Mouse (Mus musculus) thymus, adult 2 months (tissue): ENCODE results near the gene Cdca3. TPM values are rescaled to one million over a fixed set of nuclear protein-coding genes. Genes with fewer than 3 reads are reported as not detected.

ENCODE experiments used
- DNase-seq: peaks from one replicate; pipeline ENCODE4 v3.0.0; 2021
- H3K27ac ChIP-seq: fragments of 200-500 bp; 2 replicates; pipeline ENCODE4 v1.5.1; 2012; ENCODE audit warnings: low read length, control low read depth; ENCODE audit not compliant: control insufficient read depth, insufficient read depth
- H3K27me3 ChIP-seq: fragments of 200-500 bp; 2 replicates; pipeline ENCODE4 v1.6.1; 2012; ENCODE audit warnings: mild to moderate bottlenecking, low read length, moderate library complexity, mixed read lengths; ENCODE audit not compliant: control insufficient read depth, insufficient read depth
- H3K36me3 ChIP-seq: fragments of 200-500 bp; 2 replicates; pipeline ENCODE4 v1.6.1; 2012; ENCODE audit warnings: mild to moderate bottlenecking, low read length, moderate library complexity; ENCODE audit not compliant: control insufficient read depth, insufficient read depth
- H3K4me1 ChIP-seq: fragments of 200-500 bp; replicated peaks from 2 replicates; pipeline ENCODE4 v1.6.1; 2012; ENCODE audit warnings: low read length; ENCODE audit not compliant: control insufficient read depth, insufficient read depth
- H3K4me3 ChIP-seq: fragments of 200-500 bp; 2 replicates; pipeline ENCODE4 v1.5.1; 2012; ENCODE audit warnings: mild to moderate bottlenecking, low read length, control low read depth, moderate library complexity; ENCODE audit not compliant: control insufficient read depth, insufficient read depth
- CTCF ChIP-seq: fragments of 200-500 bp; IDR thresholded peaks from 2 replicates; pipeline ENCODE4 v1.5.1; 2012; ENCODE audit warnings: mild to moderate bottlenecking, control low read depth, low read length, moderate library complexity, borderline replicate concordance; ENCODE audit not compliant: control insufficient read depth, poor library complexity, insufficient read depth; ENCODE audit errors: extremely low read depth
- POLR2A ChIP-seq: fragments of 200-500 bp; IDR thresholded peaks from 2 replicates; pipeline ENCODE4 v1.6.1; 2012; ENCODE audit warnings: mild to moderate bottlenecking, low read length, control low read depth, moderate library complexity; ENCODE audit not compliant: control insufficient read depth, poor library complexity, insufficient read depth; ENCODE audit errors: extremely low read depth
- WGBS: fragments of 180-500 bp; shearing (Covaris S2); methylation state at CpG from one replicate; pipeline ENCODE4 v1.1.7; 2018; 5-methylcytosine and 5-hydroxymethylcytosine counted together
- polyA plus RNA-seq: library from polyadenylated mRNA; depleted of rRNA; stranded (reverse); fragments of >200 nt; gene quantifications from 2 replicates; pipeline ENCODE4 v1.2.3, GENCODE M21; 2012

The Cdca3 gene
- polyA plus RNA-seq, 1 experiment = 202 TPM

- H3K27ac ChIP-seq = no peak overlapping the region
- H3K36me3 ChIP-seq = no peaks in the 10 kb centered on the region
- no peak for TF ChIP-seq POLR2A
- no peak for TF ChIP-seq CTCF
- WGBS = 93% methylated on average over 3 of the region's 3 CpGs
- H3K27me3 ChIP-seq = no peaks in the 10 kb centered on the region
- DNase-seq = no peak
- no peak overlapping the region for H3K4me3 ChIP-seq
- H3K4me1 ChIP-seq = peaks cover 11% of the 10 kb centered on the region
Measured at GRCm38 (mm10) chr6:124804341-124804740, 25.0 kb upstream of the Cdca3 start.

GRCm38 (mm10) chr6:124805341-124806321, 23.7 kb upstream of the Cdca3 start:
- Histone ChIP-seq H3K27me3 (no peaks in the 10 kb centered on the region), H3K36me3 (no peaks in the 10 kb centered on the region), H3K27ac (no peak overlapping the region; the same call in 1 of the 2 replicates), H3K4me3 (peak overlapping the region; percentile 24), H3K4me1 (peaks cover 18% of the 10 kb centered on the region)
- peak; percentile 66 for DNase-seq
- WGBS = 14% methylated on average over 34 of the region's 34 CpGs
- no peak for TF ChIP-seq POLR2A
- TF ChIP-seq CTCF = no peak

- Histone ChIP-seq H3K4me1 (peaks cover 18% of the 10 kb centered on the region), H3K27me3 (no peaks in the 10 kb centered on the region), H3K36me3 (no peaks in the 10 kb centered on the region), H3K4me3 (no peak overlapping the region), H3K27ac (no peak overlapping the region)
- TF ChIP-seq POLR2A (no peak), CTCF (no peak)
- 92% methylated on average over 7 of the region's 7 CpGs for WGBS
- no peak for DNase-seq
Measured at GRCm38 (mm10) chr6:124806446-124807140, 22.8 kb upstream of the Cdca3 start.

GRCm38 (mm10) chr6:124807366-124807765, 22.0 kb upstream of the Cdca3 start:
- TF ChIP-seq POLR2A = no peak
- no peak for TF ChIP-seq CTCF
- no peaks in the 10 kb centered on the region for H3K36me3 ChIP-seq
- H3K4me1 ChIP-seq = peaks cover 18% of the 10 kb centered on the region
- no peak overlapping the region for H3K4me3 ChIP-seq
- H3K27me3 ChIP-seq = no peaks in the 10 kb centered on the region
- no peak for DNase-seq
- 93% methylated on average over 4 of the region's 4 CpGs for WGBS
- no peak overlapping the region for H3K27ac ChIP-seq

- WGBS = 92% methylated on average over 6 of the region's 6 CpGs
Measured at GRCm38 (mm10) chr6:124807986-124808357, 21.4 kb upstream of the Cdca3 start.

DNA sequence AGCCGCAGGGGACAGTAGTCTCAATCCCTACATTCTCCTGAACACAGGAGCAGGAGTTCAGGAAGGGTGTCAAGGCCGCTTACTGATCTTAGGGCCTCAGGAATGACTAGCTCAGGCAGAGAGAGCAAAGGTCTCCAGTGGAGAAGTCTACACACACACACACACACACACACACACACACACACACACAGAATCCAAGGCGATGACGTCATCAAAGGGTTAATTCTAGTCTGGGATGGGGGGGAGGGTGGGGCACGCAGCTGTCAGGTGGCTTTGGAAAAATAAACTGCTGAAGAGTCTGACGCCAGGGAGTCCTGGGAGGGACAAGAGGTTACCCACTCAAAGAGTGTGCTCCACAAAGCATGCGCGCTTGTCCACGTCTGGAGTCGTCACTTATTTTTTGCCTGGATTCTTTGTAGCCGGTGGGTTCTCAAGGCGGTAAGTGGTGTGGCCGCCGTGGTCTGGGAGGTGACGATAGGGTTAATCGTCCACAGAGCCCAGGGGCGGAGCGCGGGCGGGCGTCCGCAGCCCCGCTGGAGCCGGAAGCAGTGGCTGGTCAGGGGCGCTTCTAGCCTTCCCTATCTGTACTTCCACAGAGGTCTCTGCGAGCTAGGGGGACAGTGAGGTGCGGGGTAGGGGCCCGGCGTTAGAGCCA, 20.9 kb upstream of the Cdca3 start, which contains the start of gene Spsb2:
TSS of gene Spsb2 (plus strand) at position 304 of the 655 bp plus-strand sequence.
- Histone ChIP-seq H3K36me3 (no peaks in the 10 kb centered on the region), H3K27ac (no peak within 1 kb of the TSS), H3K4me3 (peak within 1 kb of the TSS; percentile 55), H3K27me3 (no peaks in the 10 kb centered on the region), H3K4me1 (peaks cover 27% of the 10 kb centered on the region)
- TF ChIP-seq POLR2A = no peak
- no peak for TF ChIP-seq CTCF
- WGBS = 6% methylated on average over 29 of the region's 29 CpGs
- peak; percentile 30 for DNase-seq

More at GRCm38 (mm10) chr6:124807986-124808357, 21.4 kb upstream of the Cdca3 start:
- no peak overlapping the region for H3K4me3 ChIP-seq
- H3K27ac ChIP-seq = no peak overlapping the region
- H3K36me3 ChIP-seq = no peaks in the 10 kb centered on the region
- no peaks in the 10 kb centered on the region for H3K27me3 ChIP-seq
- DNase-seq = no peak
- TF ChIP-seq CTCF (no peak), POLR2A (no peak)
- H3K4me1 ChIP-seq = peaks cover 24% of the 10 kb centered on the region
